Mouse (Mus musculus) lung, adult 2 months (tissue): Measurements from ENCODE around the gene Asf1b.

Experiments
- CTCF ChIP-seq: fragments of 200-500 bp; IDR thresholded peaks from 2 replicates; pipeline ENCODE4 v1.5.1; 2011; ENCODE audit warnings: mild to moderate bottlenecking, low read length, control low read depth; ENCODE audit not compliant: insufficient read depth
- POLR2A ChIP-seq: fragments of 200-500 bp; IDR thresholded peaks from 2 replicates; pipeline ENCODE4 v1.6.1; 2011; ENCODE audit warnings: low read depth, mild to moderate bottlenecking, control low read depth, low read length, borderline replicate concordance; ENCODE audit errors: extremely low read depth

DNA sequence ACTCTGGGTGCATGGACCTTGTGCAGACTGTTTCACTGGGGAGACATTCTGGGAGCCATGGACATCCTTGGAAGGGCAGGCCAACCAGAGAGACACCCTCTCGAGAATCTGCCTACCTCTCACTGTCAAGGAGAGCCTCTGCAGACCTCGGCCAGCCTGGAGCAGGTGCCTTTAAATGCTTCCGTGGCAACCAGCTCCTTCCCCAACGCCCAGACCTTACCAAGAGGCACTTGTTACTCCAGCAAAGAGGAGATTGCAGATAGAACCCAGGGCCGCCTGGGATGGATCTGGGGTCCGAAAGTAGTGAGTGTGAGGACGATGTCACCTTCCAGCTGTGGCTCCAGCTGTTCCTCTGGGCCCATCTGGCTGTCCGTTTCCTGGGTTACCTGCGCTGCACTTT, 22.9 kb downstream of the Asf1b start:
- TF ChIP-seq CTCF (no peak), POLR2A (no peak)
